Mouse (Mus musculus) midbrain, embryonic 14.5 days (tissue): ENCODE results near the gene Cerkl. TPM values are rescaled to one million over a fixed set of nuclear protein-coding genes. Genes with fewer than 3 reads are reported as not detected.

Experiments
- ATAC-seq: fragments of 200-750 bp; cut with Nextera tagmentation; 2 replicates; pipeline ENCODE4 v1.8.0; 2017; ENCODE audit warnings: moderate number of reproducible peaks, moderate library complexity; ENCODE audit not compliant: low FRiP score, low TSS enrichment
- DNase-seq: peaks from one replicate; pipeline ENCODE4 v3.0.0-alpha.2; 2015
- H3K27ac ChIP-seq: fragments of 300-500 bp; sonication (generic); replicated peaks from 2 replicates; pipeline ENCODE4 v1.5.1; 2014; ENCODE audit warnings: mild to moderate bottlenecking, low read depth, low read length, moderate library complexity
- H3K27me3 ChIP-seq: fragments of 300-500 bp; sonication (generic); 2 replicates; pipeline ENCODE4 v1.6.1; 2014; ENCODE audit warnings: low read length, control low read depth, mixed read lengths; ENCODE audit not compliant: control insufficient read depth, insufficient read depth
- H3K36me3 ChIP-seq: fragments of 300-500 bp; sonication (generic); 2 replicates; pipeline ENCODE4 v1.6.1; 2014; ENCODE audit warnings: low read length, control low read depth; ENCODE audit not compliant: control insufficient read depth, insufficient read depth
- H3K4me1 ChIP-seq: fragments of 300-500 bp; sonication (generic); 2 replicates; pipeline ENCODE4 v1.6.1; 2014; ENCODE audit warnings: mild to moderate bottlenecking, antibody characterized with exemption, low read length, control low read depth; ENCODE audit not compliant: control insufficient read depth, insufficient read depth
- H3K4me2 ChIP-seq: fragments of 300-500 bp; sonication (generic); 2 replicates; pipeline ENCODE4 v1.6.1; 2014; ENCODE audit warnings: mild to moderate bottlenecking, low read length, moderate library complexity
- H3K4me3 ChIP-seq: fragments of 300-500 bp; sonication (generic); replicated peaks from 2 replicates; pipeline ENCODE4 v1.5.1; 2014; ENCODE audit warnings: low read depth, low read length
- H3K9ac ChIP-seq: fragments of 300-500 bp; sonication (generic); replicated peaks from 2 replicates; pipeline ENCODE4 v1.6.1; 2014; ENCODE audit warnings: mild to moderate bottlenecking, low read length, moderate library complexity
- H3K9me3 ChIP-seq: fragments of 300-500 bp; sonication (generic); 2 replicates; pipeline ENCODE4 v1.6.1; 2016; ENCODE audit warnings: low read length, control low read depth, mixed read lengths; ENCODE audit not compliant: control insufficient read depth
- WGBS: fragments of 180-500 bp; shearing (Covaris S2); extraction: QIAGEN DNeasy Blood & Tissue Kit; methylation state at CpG from one replicate; pipeline ENCODE4 v1.1.7; 2014; 5-methylcytosine and 5-hydroxymethylcytosine counted together
- polyA plus RNA-seq: library from polyadenylated mRNA; unstranded; fragments of >200 nt; fragmentation: Nextera tagmentation; extraction: Ambion mirVana; gene quantifications from 2 replicates; pipeline ENCODE4 v1.2.1, GENCODE M21; 2014

Gene Cerkl
- polyA plus RNA-seq, 1 experiment from 2014 or later, result 3.3 TPM

DNA sequence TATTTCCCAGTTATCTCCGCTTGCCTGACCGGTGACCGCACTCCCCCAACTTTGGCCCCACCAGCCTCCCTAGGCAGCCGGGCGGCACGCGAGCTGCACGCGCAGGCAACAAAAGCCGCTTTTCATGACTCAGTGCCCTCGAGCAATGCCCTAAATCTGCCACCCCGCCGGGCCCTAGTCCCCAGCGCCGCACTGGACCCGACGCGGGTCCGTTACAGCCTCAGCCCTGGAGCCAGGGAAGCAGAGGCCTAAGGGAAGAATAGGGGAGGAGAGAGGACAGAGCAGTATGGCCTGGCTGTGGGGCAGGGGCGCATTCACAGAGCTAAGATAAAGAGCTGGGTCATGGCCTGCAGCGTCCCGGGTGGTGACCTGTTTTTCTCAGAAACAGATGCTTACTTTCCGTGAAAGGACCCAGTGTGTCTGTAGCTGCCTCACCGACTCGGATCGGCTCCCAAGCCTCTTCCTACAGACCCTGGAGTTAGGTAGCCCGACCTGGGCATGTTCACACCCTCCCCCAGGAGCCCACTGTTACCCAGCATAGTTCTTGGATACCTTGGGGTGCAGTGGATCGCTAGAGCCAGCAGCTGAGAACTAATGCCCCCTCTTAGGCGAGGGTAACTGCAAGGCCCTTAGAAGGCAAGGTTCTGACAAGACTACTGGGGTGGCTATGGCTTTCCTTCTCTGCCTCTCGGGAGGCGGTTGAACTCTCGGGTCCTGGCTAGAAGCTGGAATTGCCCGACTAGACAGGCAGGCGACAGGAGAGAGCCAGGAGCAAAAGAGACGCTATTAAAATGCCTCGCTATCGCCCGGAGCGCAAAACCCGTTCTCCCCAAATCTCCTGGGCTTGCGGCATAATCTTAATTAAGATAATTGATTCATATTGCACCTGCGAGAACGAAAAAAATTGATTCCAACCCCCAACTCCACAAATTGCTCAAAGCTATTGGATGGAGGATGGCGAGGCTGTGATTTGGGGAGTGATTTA, 2.8 kb upstream of the Cerkl start:
- 2% methylated on average over 44 of the region's 44 CpGs for WGBS
- Histone ChIP-seq H3K27me3 (peaks cover 23% of the 10 kb centered on the region), H3K27ac (peak overlapping the region; percentile 71), H3K4me2 (peak overlapping the region; percentile 51), H3K9me3 (no peaks in the 10 kb centered on the region), H3K9ac (peak overlapping the region; percentile 29), H3K36me3 (no peaks in the 10 kb centered on the region), H3K4me3 (0 out of 2 replicates have a peak overlapping the region, but pooled peaks have one; percentile 7), H3K4me1 (peaks cover 17% of the 10 kb centered on the region)
- ATAC-seq (no peak), DNase-seq (peak; percentile 77)

DNA sequence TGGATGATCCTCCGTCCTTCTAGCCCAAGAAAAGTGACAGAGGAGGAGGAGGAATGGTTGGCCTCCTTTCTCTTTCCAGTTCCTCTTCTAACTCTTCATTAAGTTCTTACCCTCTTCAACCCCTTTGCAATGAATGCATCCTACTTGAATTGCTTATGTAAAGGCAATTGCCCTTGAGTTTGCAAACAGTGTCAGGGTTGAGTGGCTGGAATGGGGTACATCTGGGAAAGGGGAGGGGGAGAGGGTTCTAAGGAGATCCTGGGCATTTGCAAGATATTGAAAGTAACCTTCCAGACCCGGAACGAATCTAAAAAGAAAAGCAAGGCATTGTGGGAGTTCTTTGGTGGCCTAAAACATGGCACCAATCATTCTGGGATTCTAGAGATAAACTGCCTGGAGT, 1.3 kb upstream of the Cerkl start:
- no peak overlapping the region for H3K27ac ChIP-seq
- no peak for ATAC-seq
- WGBS, result 23% methylated on average over 3 of the region's 3 CpGs
- peaks cover 15% of the 10 kb centered on the region for H3K27me3 ChIP-seq
- H3K36me3 ChIP-seq, result no peaks in the 10 kb centered on the region
- DNase-seq, result peak; percentile 19
- H3K9ac ChIP-seq, result no peak overlapping the region
- H3K4me2 ChIP-seq, result no peak overlapping the region
- H3K9me3 ChIP-seq, result no peaks in the 10 kb centered on the region
- peaks cover 17% of the 10 kb centered on the region for H3K4me1 ChIP-seq
- no peak overlapping the region for H3K4me3 ChIP-seq

DNA sequence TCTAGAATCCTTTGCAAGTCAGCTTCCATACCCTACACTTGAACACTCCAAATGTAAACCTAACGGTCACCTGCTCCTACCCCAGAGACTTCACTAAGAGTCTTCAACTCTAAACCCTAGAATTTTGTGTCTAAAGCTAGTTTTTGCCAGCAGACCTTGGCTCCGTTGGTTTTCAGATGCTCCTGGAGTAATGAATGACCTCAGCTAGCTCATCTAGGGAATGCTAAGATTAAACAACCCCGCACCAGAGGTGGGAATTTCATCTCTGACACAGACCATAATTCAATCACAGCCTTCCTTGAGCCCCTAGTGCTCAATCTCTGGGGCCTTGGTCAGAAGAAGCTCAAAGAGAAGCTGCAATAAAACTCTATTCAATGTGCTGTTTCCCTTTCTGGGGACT, 849 bp upstream of the Cerkl start:
- no peaks in the 10 kb centered on the region for H3K9me3 ChIP-seq
- no peak for DNase-seq
- H3K4me1 ChIP-seq, result peaks cover 17% of the 10 kb centered on the region
- no peaks in the 10 kb centered on the region for H3K36me3 ChIP-seq
- H3K27ac ChIP-seq, result peak overlapping the region; percentile 33; the same call in 1 of the 2 replicates
- no peak overlapping the region for H3K4me2 ChIP-seq
- 0 out of 2 replicates have a peak overlapping the region, but pooled peaks have one; percentile 47 for H3K4me3 ChIP-seq
- H3K9ac ChIP-seq, result no peak overlapping the region
- peaks cover 15% of the 10 kb centered on the region for H3K27me3 ChIP-seq
- WGBS, result 56% methylated on average over 3 of the region's 3 CpGs
- no peak for ATAC-seq

DNA sequence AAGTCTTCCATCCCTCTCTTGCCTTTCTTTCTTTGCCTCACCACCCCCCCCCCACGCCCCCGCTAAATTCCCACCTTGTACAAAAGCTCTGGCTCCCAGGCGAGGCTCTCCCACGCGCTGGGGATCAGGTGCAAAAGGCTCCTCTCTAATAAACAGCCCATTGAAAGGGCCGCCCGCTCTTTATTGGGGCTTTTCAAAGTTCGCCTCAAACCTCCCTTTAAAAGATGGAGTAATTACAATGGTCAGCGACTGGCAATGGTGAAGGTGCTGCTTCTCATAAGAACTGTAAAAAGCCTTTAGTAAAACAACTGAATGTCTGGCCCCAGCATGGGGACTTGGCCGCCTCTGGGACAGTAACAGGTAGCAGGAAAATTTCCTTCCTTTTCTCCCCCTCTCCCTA, 939 bp downstream of the Cerkl start:
- H3K9me3 ChIP-seq, result no peaks in the 10 kb centered on the region
- WGBS, result 1% methylated on average over 10 of the region's 10 CpGs
- peak overlapping the region; percentile 47 for H3K27ac ChIP-seq
- H3K9ac ChIP-seq, result peak overlapping the region; percentile 68; the same call in 1 of the 2 replicates
- no peaks in the 10 kb centered on the region for H3K36me3 ChIP-seq
- peak overlapping the region; percentile 47 for H3K4me3 ChIP-seq
- no peak for ATAC-seq
- peak overlapping the region; percentile 71 for H3K4me2 ChIP-seq
- peaks cover 11% of the 10 kb centered on the region for H3K27me3 ChIP-seq
- peak; percentile 49 for DNase-seq
- H3K4me1 ChIP-seq, result peaks cover 17% of the 10 kb centered on the region

DNA sequence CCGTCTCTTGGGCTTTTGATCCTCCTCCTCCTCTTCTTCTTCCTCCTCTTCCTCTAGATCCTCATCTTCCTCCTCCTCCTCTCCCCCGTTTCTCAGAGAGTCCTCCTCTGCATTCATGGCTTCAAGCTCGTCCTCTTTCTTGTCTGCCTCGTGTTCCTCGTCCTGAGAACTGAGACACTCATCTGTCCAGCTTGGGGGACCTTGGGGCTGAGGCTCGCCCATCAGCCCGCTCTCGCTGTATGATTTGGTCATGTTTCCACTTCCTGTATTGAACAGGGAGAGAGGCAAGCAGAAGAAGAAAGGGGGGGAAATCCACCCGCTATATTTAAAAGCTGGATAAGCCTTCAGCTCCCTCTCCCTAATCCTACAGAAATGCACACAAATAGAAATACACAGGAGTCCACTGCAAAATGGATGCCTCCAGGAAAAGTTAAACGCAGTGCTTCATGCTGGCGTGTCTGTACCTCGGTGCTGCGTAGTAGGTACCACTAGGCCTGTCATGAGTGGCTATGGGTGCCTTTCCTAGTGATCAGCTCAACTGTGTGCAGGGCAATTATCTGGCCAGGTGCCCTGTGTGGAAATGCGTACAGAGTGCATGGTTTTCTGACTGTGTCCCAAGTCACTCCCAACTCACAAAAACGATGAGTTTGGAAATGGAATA, 1.7 kb downstream of the Cerkl start:
- WGBS, result 8% methylated on average over 15 of the region's 15 CpGs
- Histone ChIP-seq H3K27ac (peak overlapping the region; percentile 85), H3K9me3 (no peaks in the 10 kb centered on the region), H3K4me2 (peak overlapping the region; percentile 71), H3K27me3 (peaks cover 11% of the 10 kb centered on the region), H3K4me1 (peaks cover 17% of the 10 kb centered on the region), H3K36me3 (no peaks in the 10 kb centered on the region), H3K4me3 (peak overlapping the region; percentile 47), H3K9ac (peak overlapping the region; percentile 68)
- ATAC-seq (no peak), DNase-seq (peak; percentile 47)

DNA sequence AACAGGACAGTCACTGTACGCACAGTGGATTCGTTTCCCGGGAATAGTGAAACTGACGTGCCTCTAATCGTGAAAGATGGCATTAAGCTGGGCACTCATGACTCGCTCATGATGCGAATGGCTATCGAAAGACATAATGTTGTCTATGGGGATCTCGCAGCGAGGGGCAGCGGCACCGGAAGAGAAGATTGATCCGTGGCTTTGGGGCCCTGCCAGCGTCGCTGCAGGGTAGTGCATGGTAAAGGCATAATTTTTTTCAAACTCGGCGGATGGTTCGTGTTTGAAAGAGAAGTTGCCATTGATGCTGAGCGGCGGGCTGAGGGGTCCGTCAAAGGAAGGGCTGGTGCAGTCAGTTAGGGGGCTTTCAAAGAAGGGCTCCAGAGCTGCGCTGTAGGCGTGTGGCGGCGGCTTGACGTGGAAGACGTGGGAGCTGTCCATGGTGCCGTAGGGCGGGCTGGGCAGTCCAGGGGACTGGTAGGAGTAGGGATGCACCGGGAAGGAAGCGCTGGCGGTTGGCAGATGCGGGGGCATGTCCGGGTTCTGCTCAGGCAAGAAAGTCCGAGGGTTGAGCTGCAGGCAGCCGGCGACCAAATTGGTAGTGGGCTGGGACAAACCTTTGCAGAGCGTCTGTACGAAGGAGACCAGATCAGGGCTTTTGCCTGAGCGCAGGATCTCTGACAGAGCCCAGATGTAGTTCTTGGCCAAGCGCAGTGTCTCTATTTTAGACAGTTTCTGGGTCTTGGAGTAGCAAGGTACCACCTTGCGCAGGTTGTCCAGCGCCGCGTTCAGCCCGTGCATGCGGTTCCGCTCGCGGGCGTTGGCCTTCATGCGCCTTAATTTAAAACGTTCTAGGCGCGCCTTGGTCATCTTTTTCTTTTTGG, 2.4 kb downstream of the Cerkl start:
- 2% methylated on average over 55 of the region's 55 CpGs for WGBS
- H3K4me2 ChIP-seq, result peak overlapping the region; percentile 71
- peak overlapping the region; percentile 47 for H3K4me3 ChIP-seq
- peaks cover 11% of the 10 kb centered on the region for H3K27me3 ChIP-seq
- peak overlapping the region; percentile 68 for H3K9ac ChIP-seq
- ATAC-seq (no peak), DNase-seq (peak; percentile 80)
- H3K4me1 ChIP-seq, result peaks cover 9% of the 10 kb centered on the region
- H3K27ac ChIP-seq, result peak overlapping the region; percentile 85
- H3K36me3 ChIP-seq, result no peaks in the 10 kb centered on the region
- H3K9me3 ChIP-seq, result no peaks in the 10 kb centered on the region

DNA sequence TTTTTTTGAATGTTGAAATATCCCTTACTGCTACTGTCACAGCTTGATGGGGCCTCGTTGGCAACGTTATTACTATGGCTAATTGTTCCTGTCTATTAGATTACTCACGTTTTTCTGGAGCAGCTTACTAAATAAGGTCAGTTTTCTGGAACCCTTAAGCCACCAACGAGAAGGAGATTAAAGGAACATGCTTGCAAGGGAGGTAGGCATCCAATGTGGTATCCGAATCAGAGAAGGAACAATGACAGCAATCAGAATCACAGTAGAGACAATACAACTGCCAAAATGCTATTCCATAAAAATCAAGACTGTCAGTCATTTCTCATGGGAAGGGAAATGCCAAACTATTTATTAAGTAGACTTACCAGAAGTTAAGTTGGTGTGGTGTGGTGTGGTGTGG, 5.1 kb downstream of the Cerkl start:
- ATAC-seq (no peak), DNase-seq (no peak)
- no peak overlapping the region for H3K9ac ChIP-seq
- WGBS, result 37% methylated on average over 5 of the region's 5 CpGs
- H3K4me2 ChIP-seq, result 0 out of 2 replicates have a peak overlapping the region, but pooled peaks have one; percentile 0
- no peak overlapping the region for H3K27ac ChIP-seq
- no peaks in the 10 kb centered on the region for H3K4me1 ChIP-seq
- no peak overlapping the region for H3K4me3 ChIP-seq
- no peaks in the 10 kb centered on the region; the same call in 1 of the 2 replicates for H3K27me3 ChIP-seq
- H3K9me3 ChIP-seq, result no peaks in the 10 kb centered on the region
- H3K36me3 ChIP-seq, result no peaks in the 10 kb centered on the region
